ENCODE assay signal across 7 mouse cellular contexts in the genomic region with DNA sequence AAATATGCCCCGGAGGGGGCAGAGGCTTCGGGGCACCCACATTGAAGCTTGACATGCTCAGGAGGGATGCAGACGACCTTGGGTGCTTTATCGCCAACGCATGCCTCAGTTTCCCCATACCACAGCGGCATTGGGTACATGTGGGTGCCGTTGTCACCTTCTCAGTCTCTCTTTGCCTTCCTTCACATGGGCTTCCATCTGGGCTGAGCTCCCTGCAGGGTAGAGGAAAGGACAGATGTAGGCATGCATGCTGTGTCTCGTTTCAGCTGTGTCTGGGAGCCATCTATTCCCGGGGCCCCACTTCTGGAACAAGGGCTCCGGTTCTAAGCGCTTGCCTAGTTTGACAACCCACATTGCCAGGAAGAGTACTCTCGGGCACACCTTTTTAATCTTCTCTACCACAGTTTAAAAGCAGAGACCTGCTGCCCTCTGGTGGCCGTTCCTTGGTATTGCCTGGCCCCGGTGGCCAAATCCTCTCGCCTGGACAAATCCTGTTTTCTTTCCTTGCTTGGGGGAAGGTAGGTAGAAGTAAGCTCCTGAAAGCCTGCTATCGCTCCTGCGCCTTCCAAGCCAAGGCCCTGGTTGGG. TPM values are rescaled to one million over a fixed set of nuclear protein-coding genes. Genes with fewer than 3 reads are reported as not detected.
DNase-seq lines count a peak whose midpoint lies in the region; TF ChIP-seq lines count a peak whose summit lies in the region.

No protein-coding gene starts in this region.

- peak; percentile 87 for TF ChIP-seq RAD21 in CH12.LX (IDR thresholded peaks at IDR 0.05; ENCODE audit: low read depth, low read length)

- no peaks in the 10 kb centered on the region for H3K79me2 ChIP-seq in CH12.LX (replicated peaks; ENCODE audit: control insufficient read depth, extremely low read depth, insufficient read depth, poor library complexity, severe bottlenecking)

- peaks cover 10 to 13% of the 10 kb centered on the region in 2 experiments for H3K4me1 ChIP-seq in CH12.LX (ENCODE audit: control insufficient read depth in 1 of 2, insufficient read depth in 2 of 2)
- peaks cover 2% of the 10 kb centered on the region; the same call in 1 of the 2 replicates for H3K4me1 ChIP-seq in cortical plate, adult 2 months (ENCODE audit: control insufficient read depth, insufficient read depth, low read length)

- H3K9me3 ChIP-seq in CH12.LX (replicated peaks; ENCODE audit: low read length), result peaks cover 4% of the 10 kb centered on the region

- DNase-seq in CH12.LX (ENCODE audit: extremely low read depth), result no peak
- DNase-seq in adipocyte (ENCODE audit: low spot score), result peak; percentile 58
- DNase-seq in gastrocnemius, postnatal 10 days, result peak; percentile 78
- peak; percentile 66 to 74 for DNase-seq in kidney, postnatal 25 days
- DNase-seq in lung, adult 18-20 months, result peak; percentile 57 to 65
- DNase-seq in right cerebral cortex, adult 2 months (ENCODE audit: low spot score in 2 of 2), result peak; percentile 85 to 89

- no peaks in the 10 kb centered on the region for H3K36me3 ChIP-seq in CH12.LX (replicated peaks in 1 of 2; ENCODE audit: control insufficient read depth in 1 of 2, insufficient read depth in 1 of 2, low read length in 1 of 2)

- H3K4me3 ChIP-seq in CH12.LX (replicated peaks in 1 of 3; ENCODE audit: low read depth in 2 of 3, low read length in 2 of 3, poor library complexity in 1 of 3), result no peak overlapping the region
- H3K4me3 ChIP-seq in cortical plate, adult 2 months (ENCODE audit: insufficient read depth, low read length), result no peak overlapping the region

- peak; percentile 68 to 90; a peak in 3 of 4 replicates for TF ChIP-seq CTCF in CH12.LX (conservative IDR thresholded peaks at IDR 0.05 in 1 of 2, IDR thresholded peaks at IDR 0.05 in 1 of 2; ENCODE audit: low read depth in 2 of 2, low read length in 2 of 2)
- TF ChIP-seq CTCF in cortical plate, adult 2 months (IDR thresholded peaks at IDR 0.05; ENCODE audit: extremely low read depth, insufficient read depth, low read length), result peak; percentile 86

- in situ Hi-C loops in CH12.LX (cut with MboI; ENCODE audit: low pct_ligation_motif_present, low pct_unique_long_range_greater_than_20kb, low sequenced_read_pairs), result no loop called here

- peak overlapping the region; percentile 63 for H3K4me2 ChIP-seq in CH12.LX (ENCODE audit: insufficient read depth, low read depth, poor library complexity, severe bottlenecking)

- no peak overlapping the region for H3K27ac ChIP-seq in CH12.LX (ENCODE audit: insufficient read depth, low read depth)
- no peak overlapping the region for H3K27ac ChIP-seq in cortical plate, adult 2 months (ENCODE audit: insufficient read depth, low read length)

- TF ChIP-seq POLR2A in CH12.LX (IDR thresholded peaks at IDR 0.05; ENCODE audit: low read depth, low read length), result no peak
- no peak for TF ChIP-seq POLR2A in cortical plate, adult 2 months (IDR thresholded peaks at IDR 0.05; ENCODE audit: extremely low read depth, insufficient read depth, low read length)

- peaks cover 51% of the 10 kb centered on the region for H3K27me3 ChIP-seq in CH12.LX (replicated peaks)

- dilution Hi-C loops in CH12.LX (cut with MboI; ENCODE audit: extremely low pct_ligation_motif_present, extremely low pct_unique_long_range_greater_than_20kb, low sequenced_read_pairs), result no loop called here

- no peak overlapping the region for H3K9ac ChIP-seq in CH12.LX (ENCODE audit: insufficient read depth, low read depth)

- no peak for TF ChIP-seq EP300 in CH12.LX (IDR thresholded peaks at IDR 0.05; ENCODE audit: low read length)

TF ChIP-seq in CH12.LX, 34 proteins besides CTCF, POLR2A, EP300 and RAD21:
- TF ChIP-seq SMC3 (IDR thresholded peaks at IDR 0.05; ENCODE audit: low read depth, low read length) (peak; percentile 91), MAZ (IDR thresholded peaks at IDR 0.05; ENCODE audit: low read depth, low read length) (no peak), NRF1 (IDR thresholded peaks at IDR 0.05; ENCODE audit: low read depth, low read length) (no peak), MYC (IDR thresholded peaks at IDR 0.05; ENCODE audit: low read depth, low read length) (no peak), ZC3H11A (IDR thresholded peaks at IDR 0.05; ENCODE audit: low read depth, low read length) (peak; percentile 65; the same call in 1 of the 2 replicates), BHLHE40 (IDR thresholded peaks at IDR 0.05; ENCODE audit: low read depth, low read length) (0 out of 2 replicates have a peak, but pooled peaks have one; percentile 20), NELFE (IDR thresholded peaks at IDR 0.05; ENCODE audit: low read depth, low read length) (peak; percentile 26; the same call in 1 of the 2 replicates), KAT2A (IDR thresholded peaks at IDR 0.05; ENCODE audit: insufficient replicate concordance, low read length) (no peak)

RNA-seq across cellular contexts. Expression of a gene that starts 20.8 kb away (rescaled TPM):
- total RNA-seq in CH12.LX (2012; rRNA removed) (182 and 225 TPM in 2 replicates), CH12.LX (2014; rRNA removed) (32.3 and 41.1 TPM in 2 replicates)
- polyA plus RNA-seq in CH12.LX (2012; ENCODE audit: insufficient read length, low read depth), result 486 and 594 TPM in 2 replicates
- polyA plus RNA-seq in cortical plate, adult 2 months (2012; rRNA removed), result 66.8 and 71.4 TPM in 2 replicates
- total RNA-seq in gastrocnemius, postnatal 10 days (2021), result 10 to 100 TPM; 10.9 to 14.8 TPM

RNA-seq across cellular contexts. Expression of a gene that starts 52.1 kb away (rescaled TPM):
- total RNA-seq in CH12.LX (2012; rRNA removed) (1.8 and 3.5 TPM in 2 replicates), CH12.LX (2014; rRNA removed) (0.30 and 0.52 TPM in 2 replicates)
- 0.37 and 0.76 TPM in 2 replicates for polyA plus RNA-seq in CH12.LX (2012; ENCODE audit: insufficient read length, low read depth)
- polyA plus RNA-seq in cortical plate, adult 2 months (2012; rRNA removed), result 0.36 and 0.46 TPM in 2 replicates
- total RNA-seq in gastrocnemius, postnatal 10 days (2021), result under 1 TPM in 1 of 2 experiments, not detected in 1; 0.16 TPM
